Mouse (Mus musculus): ENCODE data around the gene Gm20721.
"Not testable (repeated sequence)": the region's sequence is repeated elsewhere in the genome, so short reads cannot be mapped to it uniquely, and the experiment has no call there.

Gm20721 gene

DNA sequence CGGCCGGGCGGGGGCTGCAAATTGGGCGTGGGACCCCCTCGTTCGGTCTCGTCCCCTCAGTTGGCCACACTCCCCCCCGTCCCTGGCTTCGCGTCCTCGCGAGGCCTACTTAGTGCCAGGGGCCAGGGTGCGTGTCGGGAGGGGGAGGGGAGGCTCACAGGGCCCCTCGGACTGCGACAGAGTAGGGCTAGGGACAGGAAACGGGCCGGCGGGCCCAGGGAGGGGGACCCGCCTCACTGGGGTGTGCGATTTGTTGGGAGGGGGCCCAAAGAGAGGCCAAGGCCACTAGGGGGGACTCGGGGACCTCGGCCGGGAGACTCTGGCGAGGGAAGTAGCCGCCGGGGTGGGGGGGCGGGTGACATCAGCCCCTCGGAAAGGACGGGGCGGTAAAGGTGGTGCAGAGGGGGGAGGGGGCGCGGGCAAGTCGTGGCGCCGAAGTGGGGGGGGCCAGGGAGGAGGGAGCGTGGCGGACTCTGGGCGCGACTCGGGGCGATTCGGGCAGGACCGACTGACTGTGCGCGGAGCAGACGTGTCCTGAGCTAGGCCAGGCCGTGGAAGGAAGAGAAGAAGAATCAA, 15.8 kb downstream of the Gm20721 start:
- ATAC-seq (ENCODE audit: low TSS enrichment): peak; percentile 14

DNA sequence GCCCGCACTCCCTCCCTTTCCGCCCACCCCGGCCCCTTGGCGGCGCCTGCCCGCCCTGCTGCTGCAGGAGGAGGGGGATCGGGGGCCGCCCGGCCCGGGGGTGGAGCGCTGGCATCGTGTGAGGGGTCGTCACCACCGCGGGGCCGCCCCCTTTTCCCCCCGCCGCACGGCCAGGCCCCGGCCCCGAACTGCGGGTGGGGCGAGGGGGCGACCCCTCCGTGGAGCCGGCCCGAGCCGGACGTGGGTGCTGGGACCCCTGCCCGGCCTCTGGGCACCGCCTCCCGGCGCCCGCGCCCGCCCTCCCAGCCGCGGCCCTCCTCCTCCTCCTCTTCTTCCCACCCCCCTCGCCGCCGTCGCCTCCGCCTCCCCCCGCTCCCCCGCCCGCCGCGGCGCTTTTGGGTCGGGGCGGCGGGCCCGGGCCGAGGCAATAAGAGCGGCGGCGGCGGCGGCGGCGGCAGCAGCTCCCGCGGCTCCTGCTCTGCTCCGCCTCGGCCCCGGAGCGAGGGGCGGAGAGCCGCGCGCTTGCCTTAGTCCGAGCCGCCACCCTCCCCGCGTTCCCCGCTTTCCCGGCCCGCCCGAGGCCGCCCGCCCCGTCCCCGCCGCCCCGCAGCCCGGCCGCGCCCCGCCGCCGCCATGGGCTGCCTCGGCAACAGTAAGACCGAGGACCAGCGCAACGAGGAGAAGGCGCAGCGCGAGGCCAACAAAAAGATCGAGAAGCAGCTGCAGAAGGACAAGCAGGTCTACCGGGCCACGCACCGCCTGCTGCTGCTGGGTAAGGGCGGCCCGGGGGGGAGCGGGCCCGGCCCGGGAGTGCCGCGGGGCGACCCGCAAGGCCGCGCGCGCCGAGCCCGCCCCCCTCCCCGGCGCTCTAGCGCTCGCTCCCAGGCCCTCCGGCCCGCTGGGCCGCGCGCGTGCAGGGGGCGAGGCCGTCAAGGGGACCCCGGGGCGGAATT, 16.6 kb downstream of the Gm20721 start:
- peak; percentile 45 for ATAC-seq (ENCODE audit: low TSS enrichment)

DNA sequence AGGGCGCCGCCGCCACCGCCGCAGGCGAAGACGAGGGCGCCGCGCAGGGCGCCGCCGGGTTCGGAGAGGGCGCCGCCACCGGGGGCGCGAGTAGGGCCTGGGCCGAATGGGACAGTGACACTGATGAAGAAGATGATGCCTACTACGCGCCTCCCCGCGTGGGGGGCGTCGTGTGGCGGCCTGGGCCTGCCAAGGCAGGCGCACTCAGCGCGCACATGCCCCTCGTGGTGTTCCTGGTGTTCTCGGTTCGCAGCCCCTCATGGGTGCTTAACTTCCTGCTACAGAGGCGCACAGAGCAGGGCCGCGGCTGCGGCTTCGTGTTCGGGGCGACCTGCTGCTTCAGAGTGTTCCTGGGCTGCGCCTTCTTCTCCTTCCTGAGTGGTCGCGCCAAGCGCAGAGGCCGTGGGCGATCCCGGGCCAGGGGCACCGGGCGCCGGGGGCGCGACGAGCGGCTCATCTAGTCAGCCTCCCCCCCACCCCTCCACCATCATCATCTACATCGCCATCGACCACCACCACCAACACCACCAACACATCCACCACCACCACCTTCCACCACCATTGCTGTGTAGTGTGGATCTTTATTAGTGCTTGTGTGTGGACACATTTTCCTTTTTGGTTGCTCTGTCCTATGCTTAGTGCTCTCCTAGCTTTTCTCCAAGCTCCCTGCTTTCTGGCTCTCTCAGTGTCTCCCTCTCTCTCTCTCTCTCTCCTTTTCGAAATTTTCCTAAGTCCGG, 17.4 kb downstream of the Gm20721 start:
- no peak; the same call in 1 of the 2 replicates for ATAC-seq (ENCODE audit: low TSS enrichment)

DNA sequence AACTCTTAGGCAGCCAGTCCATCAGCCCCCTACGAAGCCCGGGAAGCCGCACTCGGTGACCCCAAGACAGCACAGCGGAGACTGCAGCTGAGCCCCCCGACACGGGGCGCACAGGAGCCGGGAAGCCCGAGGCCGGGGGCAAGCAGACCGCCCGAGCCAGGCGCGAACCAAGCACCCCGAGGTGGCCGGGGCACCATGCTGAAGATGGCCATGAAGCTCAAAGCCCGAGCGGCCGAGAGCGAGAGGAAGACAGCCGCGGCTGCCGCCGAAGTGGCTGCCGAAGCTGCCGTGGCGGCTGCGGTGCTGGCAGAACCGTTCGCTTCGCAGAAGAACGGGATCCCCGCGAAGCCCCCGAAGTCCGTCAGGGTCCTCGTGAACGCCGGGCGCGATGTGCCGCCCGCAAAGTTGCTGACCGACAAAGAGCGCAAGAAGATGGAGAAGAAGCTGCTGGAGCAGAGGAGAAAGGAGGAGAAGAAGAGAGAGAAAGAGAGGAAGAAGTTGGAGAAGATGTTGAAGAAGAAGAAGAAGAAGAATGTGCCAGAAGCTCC, 18.1 kb downstream of the Gm20721 start:
- ATAC-seq (ENCODE audit: low TSS enrichment): no peak

DNA sequence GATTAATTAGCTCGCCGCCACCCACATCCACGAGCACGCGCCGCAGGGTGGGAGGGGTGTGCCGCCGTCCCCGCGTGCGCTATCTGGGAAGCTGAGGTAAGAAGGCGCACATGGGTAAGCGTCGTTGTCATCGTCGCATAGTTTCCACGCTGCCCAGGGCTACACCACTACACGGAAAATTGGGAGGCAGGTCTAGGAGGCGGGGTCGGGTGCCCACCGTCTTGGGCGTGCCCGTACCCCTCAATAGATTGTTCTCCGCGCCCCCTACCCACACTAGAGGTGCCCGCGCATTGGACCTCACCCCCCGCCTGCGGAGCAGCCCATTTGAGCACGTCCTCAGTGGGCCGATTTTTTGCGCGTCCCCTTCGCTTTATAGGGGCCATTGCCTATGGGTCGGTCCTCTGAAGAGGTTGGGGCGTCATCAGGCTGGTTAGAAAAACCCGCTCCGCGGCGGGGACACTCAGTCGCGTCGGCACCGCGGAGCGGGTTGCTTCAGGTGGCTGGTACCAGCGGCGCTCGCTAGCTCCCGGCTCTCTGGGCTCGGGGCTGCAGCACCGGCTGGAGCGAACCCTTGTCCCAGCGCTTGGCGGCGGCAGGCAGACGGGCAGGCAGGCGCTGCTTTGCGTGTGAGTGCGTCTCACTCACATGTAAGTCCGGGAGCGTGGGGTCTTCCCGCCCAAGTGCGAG, 19.1 kb downstream of the Gm20721 start:
- peak; percentile 74 for ATAC-seq (ENCODE audit: low TSS enrichment)

DNA sequence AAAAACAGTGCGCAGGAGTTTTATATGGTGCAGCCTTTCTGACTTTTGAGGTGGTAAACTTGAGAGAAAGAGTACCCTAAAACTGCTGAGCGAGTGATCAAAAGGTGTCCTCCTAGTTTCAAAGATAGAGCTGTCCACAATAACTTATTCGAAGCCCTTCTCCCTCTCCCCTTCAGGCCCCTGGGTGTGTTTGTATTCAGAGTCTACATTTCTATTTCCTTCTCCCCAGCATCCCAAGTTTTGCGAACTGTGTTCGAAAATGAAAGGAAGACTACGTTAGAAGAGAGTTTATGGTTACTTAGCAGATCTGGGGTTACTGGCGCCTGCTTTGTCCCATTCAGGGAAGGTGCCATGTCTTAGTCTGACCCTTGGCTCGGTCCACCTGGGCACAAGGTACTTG, 20.0 kb downstream of the Gm20721 start:
- no peak for ATAC-seq (ENCODE audit: low TSS enrichment)

DNA sequence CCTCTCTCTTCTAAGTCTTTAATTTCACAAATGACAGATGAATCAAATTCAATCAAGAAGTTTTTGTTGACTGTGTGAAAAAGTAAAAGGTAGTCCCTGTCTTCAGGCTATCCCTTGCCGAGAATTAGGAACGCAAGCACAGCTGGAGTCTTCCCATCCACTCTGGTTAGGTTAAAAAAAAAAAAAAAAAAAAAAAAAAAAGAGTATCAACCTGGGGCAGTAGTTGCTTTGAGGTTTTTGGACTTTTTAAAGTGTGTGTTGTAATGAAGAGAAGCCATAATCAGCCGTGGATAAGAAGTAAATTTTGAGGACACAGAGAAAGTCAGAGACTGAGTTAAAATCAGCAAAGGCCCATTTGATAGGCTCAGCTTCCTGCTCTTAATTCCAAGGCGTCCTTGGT, 20.5 kb downstream of the Gm20721 start:
- no peak for ATAC-seq (ENCODE audit: low TSS enrichment)

DNA sequence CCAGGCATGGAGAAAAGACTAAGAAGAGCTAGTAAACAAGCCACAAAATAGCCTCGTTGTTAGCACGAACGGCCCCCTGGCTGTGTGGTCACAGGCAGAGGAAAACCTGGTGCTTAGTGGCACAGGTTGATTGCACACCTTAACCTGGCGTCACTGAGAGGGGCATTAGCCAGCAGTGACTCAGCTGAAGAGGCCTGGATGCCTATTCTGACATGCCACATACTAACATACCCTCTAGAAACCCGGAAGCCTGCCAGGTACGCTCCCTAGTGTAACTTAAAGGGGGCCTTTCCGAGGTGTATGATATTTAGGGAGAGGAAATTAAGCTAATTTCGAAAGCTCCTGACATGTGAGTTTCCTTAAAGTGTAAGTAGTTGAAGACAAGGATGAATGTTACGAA, 29.9 kb downstream of the Gm20721 start:
- no peak for ATAC-seq (ENCODE audit: low TSS enrichment)

DNA sequence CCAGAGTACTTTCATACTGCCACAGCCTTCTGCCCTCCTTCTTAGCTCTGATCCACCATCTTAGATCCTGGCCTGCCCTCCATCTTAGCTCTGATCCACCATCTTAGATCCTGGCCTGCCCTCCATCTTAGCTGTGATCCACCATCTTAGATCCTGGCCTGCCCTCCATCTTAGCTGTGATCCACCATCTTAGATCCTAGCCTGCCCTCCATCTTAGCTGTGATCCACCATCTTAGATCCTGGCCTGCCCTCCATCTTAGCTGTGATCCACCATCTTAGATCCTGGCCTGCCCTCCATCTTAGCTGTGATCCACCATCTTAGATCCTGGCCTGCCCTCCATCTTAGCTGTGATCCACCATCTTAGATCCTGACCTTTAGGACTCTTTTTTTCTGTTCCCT, 31.1 kb downstream of the Gm20721 start:
- ATAC-seq (ENCODE audit: low TSS enrichment): not testable (repeated sequence)

DNA sequence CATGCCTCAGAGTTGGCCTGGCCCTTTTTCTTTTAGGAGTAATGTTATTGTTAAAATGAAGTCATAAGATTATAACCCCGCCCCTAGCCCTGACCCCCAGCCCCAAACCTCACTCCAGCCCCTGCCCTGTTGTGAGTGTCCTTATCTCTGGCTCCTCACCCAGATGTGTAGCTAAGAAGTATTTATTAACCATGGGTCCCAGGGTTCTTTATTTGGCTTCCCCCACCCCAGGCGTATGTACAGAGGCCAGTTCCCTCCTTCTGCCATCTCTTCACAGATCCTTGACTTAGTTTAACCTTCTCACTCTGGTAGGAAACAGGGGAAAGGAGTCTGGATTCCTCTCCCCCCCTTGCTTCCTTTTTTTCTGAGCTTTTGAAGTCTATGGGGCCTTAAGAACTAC, 33.9 kb downstream of the Gm20721 start:
- ATAC-seq (ENCODE audit: low TSS enrichment): no peak

DNA sequence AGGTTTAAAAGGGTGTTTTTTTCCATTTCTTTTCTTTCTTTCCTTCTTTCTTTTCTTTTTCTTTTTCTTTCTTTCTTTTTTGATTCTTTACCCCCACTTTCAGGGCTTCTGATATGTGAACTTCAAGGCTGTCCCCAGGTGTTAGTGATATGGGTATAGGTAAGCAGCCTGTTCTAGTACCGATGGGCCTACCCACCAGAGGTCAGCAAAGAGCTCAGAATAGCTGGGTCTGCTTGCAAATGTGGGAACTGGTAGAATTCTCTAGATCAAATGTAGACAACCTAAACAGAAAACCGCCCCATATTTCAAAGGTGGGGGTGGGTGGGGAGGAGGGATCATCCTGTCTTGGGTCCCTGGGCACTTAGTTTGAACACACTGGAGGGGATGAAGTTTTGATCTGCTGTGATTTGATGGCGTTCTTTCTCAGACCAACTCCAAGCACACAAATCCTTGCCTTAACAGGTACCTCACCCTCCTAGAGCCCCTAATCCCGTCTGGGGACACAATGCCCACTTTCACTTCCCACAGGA, 34.3 kb downstream of the Gm20721 start:
- peak; percentile 86 for ATAC-seq (ENCODE audit: low TSS enrichment)

DNA sequence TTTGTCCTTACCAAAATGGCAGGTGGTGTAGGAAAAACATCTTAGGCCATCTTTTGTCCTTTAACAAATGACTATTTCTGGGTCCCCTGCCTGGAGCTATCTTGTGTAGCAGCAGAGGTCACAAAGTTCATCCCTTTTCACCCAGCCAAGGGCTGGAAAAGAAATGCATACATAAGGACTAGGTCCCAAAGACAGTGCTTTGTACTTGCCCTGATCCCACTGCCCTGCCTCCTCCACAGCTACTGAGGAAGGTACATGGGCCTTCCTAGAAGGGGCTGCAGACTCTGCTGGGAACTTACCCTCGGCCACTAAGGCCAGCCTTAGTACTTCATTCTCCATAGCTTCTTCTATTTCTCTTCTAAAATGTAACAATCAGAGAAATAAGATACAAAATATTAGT, 34.9 kb downstream of the Gm20721 start:
- no peak for ATAC-seq (ENCODE audit: low TSS enrichment)

DNA sequence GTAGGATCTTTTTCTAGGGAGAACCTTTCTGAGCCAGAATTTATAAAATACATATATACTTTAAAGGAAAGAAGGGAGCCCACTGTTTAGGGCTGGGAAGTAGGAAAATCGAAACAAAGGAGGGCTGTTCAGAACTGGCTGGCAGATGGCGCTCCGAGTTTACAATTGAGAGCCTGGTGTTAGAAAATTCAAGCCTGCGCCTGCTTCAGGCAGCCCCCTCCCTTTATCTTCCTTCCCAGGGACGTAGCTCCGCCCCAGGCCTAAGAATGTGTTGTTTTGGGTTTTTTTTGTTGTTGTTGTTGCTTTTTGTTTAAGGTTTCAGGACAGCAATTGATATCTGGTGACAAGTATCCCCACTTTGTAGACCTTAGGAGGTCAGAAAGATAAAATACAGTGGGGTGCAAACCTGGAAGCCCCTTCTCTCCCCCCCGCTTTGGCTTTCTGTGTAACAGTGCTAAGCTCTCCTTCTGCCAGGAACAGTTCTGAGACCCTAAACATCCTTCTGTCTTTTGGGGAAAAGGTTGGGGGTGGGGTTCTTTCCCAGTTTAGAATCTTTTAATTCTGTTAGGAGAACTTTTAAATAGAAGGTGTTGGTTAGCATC, 35.5 kb downstream of the Gm20721 start:
- peak; percentile 59; the same call in 1 of the 2 replicates for ATAC-seq (ENCODE audit: low TSS enrichment)

DNA sequence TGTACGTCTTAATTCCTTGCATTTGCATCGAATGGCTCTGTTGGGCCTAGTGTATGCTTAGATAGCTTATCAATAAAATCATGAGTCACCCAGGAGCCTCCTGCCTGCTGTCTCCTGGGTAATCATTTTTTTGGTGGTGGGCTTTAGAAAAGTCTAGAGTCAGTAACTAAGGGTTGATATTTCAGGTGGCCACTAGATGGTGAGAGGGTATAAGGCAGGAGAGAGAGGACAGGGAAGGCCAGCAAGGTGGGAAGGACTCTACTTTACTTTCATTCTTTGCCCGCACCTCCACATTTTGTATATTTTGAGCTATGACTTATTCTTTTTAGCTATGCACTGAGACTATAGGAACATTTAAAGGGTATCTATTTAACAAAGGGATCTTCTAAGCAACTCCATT, 38.6 kb downstream of the Gm20721 start:
- no peak for ATAC-seq (ENCODE audit: low TSS enrichment)

DNA sequence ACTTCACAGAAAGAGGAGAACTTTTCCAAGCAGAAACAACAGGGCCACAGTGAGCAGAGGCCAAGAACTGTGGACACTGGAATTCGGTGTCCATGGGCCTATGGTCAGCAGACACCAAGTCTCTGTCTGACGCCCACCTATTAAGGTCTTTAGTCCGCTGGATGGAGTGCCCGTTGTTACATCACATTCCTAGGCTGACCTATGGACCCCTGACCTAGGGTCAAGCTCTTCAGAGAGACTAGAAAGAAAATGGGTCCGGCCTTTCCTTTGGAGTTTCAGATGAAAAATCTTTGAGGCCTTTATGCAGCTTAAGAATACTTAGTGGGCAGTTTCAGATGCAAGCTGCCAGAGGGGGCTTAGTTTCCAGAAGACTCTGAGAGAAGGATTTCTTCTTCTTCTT, 40.9 kb downstream of the Gm20721 start:
- no peak for ATAC-seq (ENCODE audit: low TSS enrichment)

DNA sequence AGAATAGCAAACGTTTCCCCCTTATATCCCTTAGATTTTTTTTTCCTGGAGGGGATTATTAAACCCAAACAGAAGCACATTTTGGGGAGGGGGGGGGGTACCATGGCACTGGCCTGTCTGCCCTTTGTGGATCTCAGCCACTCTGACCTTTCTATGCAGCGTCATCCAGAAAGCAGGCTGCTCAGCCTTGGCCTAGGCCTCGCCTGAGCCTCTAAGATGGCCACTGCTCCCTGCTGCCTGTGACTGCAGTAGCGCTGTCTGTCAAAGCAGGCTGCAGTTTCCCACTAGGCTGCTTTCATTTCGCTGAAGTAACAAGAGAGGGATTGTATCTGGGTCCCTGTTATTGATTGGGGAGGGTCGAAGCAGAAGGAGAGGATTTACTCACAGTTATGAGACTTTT, 44.0 kb downstream of the Gm20721 start:
- no peak for ATAC-seq (ENCODE audit: low TSS enrichment)

DNA sequence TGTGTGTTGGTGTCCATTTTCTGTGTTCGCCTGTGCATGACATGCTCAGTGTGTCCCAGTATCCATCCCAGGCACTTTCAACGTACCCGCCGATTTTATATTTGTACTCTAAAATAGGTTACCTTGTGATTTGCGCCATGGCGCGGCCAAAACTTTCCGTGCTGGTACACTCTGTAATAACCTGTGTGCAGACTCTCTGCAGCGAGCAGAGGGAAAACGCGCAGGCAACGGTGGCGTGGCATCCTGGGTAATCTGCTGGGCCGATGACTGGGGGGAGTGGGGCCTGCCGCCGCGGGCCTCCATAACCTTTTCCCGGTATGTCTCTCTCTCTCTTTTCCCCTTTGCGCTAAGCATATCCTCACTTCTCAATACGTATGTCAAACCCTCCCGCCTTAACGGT, 45.8 kb downstream of the Gm20721 start:
- ATAC-seq (ENCODE audit: low TSS enrichment): no peak

DNA sequence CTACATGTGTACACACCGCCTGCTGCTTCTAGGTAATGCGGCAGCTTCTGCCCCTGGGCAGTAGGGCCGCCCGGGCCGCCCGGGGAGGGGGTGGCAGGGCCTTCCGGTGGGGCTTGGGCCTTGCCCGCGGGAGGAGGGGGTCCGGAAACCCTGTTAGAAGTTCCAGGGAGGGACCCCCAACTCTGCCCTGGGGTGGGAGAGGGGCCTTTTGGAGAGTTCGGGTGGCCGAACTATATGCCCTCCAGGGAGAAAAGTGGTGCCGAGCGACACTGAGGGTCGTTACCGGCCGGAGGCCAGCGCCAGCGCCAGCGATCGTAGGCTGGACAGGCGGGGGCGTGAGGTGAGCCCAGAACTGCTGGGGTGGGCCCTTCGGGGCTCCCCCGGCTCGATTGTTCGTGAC, 46.3 kb downstream of the Gm20721 start:
- ATAC-seq (ENCODE audit: low TSS enrichment): no peak

DNA sequence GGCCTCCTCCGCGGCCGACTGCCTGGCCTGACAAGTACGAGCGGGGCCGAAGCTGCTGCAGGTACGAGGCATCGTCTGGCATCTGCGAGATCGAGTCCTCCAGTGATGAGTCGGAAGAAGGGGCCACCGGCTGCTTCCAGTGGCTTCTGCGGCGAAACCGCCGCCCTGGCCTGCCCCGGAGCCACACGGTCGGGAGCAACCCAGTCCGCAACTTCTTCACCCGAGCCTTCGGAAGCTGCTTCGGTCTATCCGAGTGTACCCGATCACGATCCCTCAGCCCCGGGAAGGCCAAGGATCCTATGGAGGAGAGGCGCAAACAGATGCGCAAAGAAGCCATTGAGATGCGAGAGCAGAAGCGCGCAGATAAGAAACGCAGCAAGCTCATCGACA, 46.7 kb downstream of the Gm20721 start:
- no peak for ATAC-seq (ENCODE audit: low TSS enrichment)

DNA sequence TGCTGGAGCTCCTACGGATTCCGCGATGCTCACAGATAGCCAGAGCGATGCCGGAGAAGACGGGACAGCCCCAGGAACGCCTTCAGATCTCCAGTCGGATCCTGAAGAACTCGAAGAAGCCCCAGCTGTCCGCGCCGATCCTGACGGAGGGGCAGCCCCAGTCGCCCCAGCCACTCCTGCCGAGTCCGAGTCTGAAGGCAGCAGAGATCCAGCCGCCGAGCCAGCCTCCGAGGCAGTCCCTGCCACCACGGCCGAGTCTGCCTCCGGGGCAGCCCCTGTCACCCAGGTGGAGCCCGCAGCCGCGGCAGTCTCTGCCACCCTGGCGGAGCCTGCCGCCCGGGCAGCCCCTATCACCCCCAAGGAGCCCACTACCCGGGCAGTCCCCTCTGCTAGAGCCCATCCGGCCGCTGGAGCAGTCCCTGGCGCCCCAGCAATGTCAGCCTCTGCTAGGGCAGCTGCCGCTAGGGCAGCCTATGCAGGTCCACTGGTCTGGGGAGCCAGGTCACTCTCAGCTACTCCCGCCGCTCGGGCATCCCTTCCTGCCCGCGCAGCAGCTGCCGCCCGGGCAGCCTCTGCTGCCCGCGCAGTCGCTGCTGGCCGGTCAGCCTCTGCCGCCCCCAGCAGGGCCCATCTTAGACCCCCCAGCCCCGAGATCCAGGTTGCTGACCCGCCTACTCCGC, 47.3 kb downstream of the Gm20721 start:
- ATAC-seq (ENCODE audit: low TSS enrichment): no peak

DNA sequence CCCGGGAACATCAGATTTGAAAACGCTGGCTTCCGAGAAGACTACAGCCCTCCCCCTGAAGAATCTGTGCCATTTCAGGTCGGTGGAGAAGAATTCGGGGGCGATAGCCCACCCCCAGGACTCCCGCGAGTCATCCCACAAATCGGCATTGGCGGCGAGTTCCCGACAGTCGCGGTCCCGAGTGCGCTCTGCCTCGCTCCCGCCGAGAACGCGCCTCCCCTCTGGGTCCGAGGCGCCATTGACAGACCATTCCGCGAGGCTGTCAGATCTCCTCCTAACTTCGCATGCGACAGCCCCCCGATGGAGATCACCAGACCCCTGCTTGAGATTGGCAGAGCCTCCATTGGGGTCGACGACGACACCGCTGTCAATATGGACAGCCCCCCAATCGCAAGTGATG, 48.0 kb downstream of the Gm20721 start:
- ATAC-seq (ENCODE audit: low TSS enrichment): no peak
